Mouse (Mus musculus) c-Kit-positive CD71-positive TER-119-positive erythroid progenitor cells, embryonic 14.5 days (primary cell): ENCODE measurements around the gene Hoxb8.

Source experiments
- DNase-seq: peaks from one replicate; pipeline ENCODE4 v3.0.0-alpha.2; 2013; ENCODE audit warnings: low spot score

Hoxb8 gene

DNA sequence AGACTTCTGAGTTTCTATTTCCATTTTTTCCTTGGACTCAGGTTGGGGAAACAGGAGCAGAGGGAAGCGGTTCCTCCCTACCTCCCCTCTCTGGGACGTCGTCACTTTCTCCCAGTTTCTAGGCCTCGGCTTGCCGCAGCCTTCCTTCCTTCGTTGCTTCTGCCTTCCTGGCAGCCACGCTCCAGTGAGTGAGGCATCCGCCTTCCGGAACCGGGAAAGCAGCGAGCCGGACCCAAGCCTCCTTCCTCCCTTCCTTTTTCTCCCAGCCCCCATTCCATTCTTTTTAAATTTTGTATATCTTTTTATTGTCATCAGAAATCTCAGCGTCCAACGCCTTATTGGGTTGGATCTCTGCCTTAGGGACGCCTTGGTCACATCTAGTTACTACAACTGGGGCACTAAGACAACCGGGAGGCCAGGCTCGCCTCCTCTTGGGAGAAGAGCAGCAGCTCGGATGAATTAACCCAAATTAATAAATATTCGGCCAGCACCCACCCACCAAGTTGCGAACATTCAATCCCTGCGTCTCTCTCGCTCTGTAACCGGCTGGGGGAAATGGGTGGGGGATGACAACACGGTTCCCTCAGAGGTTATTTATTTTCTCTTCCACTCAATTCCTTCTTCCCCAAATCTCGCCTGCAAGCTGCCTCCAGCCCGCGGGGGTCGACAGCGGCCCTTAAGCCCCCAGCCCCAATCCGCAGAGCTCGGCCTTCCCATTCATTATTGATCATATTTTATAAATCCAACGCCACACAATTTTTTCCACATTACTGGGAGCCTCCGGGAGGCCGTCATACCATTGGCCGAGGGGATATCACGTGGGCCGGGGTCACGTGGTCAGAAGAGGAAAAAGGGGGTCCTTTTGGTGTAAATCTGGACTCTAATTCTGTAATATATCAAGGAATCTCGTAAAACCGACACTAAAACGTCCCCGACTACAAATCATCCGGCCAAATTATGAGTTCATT, 4.3 kb downstream of the Hoxb8 start, which contains the start of gene Hoxb7:
Gene Hoxb7, plus strand, starts transcription at position 853 of the 968 bp plus-strand sequence.
- DNase-seq, result no peak

- DNase-seq, result no peak
These were observed 5.2 kb downstream of the Hoxb8 start for GRCm38 (mm10) chr11:96286739-96287385.

DNA sequence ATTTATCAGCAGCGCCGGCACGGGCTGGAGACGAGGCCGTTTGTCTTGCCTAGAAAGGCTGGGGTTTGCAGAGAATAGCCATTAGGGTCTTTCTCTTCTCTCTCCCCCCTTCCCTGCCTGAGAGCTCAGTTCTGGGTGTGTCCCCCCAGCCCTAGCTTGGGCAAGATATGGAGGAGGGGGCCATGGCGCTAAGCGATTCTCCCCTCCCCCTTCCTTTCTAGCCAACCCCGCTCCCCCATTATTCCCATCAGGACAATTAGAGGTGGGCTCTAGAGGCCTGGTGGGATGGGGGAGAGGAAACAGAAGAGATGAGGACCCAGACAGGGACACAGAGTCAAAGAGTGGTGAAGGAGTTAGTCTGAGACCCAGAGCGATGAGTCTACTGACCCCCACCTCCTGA, 5.7 kb downstream of the Hoxb8 start:
- no peak for DNase-seq

- no peak for DNase-seq
These were observed 6.9 kb downstream of the Hoxb8 start for GRCm38 (mm10) chr11:96288455-96289221.

DNA sequence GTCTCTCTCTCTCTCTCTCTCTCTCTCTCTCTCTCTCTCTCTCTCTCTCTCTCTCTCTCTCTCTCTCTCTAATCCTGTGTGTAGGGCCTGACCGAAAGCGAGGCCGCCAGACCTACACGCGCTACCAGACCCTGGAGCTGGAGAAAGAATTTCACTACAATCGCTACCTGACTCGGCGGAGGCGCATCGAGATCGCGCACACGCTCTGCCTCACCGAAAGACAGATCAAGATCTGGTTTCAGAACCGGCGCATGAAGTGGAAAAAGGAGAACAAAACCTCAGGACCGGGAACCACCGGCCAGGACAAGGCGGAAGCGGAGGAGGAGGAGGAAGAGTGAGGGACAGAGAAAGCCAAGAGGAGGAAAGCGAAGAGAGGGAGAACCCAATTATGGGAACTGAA, 7.6 kb downstream of the Hoxb8 start:
- DNase-seq, result no peak

DNA sequence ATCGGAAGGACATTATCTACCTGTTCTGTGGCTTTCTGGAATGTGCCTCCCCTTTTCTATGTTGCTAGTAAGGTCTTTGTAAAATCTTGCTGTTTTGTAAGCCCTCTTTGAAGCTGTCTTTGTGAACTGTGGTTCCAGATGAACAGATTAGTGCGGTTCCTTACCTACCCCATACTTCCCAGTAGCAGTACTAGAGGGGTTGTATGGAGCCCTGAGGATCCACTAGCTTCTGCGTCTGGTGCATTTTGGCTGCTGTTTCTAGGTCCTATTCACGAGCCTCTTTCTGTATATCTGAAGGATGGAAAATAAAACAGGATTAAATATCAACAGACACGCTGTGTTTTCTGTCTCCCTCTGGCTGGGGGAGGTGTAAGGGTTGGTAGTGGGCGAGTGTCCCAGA, 8.1 kb downstream of the Hoxb8 start:
- no peak for DNase-seq

DNA sequence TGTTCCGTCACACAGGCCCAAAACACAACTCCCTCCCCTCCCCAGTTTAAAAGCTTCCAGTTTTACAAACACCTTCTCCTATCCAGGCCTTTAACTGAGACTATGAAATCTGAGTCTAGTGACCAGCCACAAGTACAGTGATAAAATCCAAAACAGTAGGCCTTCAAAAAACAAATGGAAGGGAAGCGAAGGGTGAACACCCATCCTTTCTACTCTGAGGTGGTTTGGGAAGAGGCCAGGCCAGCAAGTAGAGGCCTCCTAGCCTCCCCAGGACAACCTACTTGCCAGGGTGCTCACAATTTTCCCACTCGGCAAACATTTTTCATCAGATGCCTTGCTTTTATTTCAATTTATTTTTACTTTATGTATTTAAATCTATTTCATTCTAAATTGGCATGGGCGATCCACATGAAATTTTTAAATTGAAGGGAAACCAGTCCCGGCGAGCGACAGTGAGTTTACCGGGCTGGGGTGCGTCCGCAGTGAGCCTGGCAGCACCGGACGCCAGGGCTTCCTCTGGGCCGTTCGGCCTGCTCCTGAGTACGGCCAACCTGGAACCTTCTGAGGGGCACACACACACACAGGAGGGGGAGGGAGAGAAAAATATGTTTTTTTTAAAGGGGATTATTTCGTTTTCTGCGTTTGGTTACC, 9.1 kb downstream of the Hoxb8 start:
- DNase-seq, result no peak

DNA sequence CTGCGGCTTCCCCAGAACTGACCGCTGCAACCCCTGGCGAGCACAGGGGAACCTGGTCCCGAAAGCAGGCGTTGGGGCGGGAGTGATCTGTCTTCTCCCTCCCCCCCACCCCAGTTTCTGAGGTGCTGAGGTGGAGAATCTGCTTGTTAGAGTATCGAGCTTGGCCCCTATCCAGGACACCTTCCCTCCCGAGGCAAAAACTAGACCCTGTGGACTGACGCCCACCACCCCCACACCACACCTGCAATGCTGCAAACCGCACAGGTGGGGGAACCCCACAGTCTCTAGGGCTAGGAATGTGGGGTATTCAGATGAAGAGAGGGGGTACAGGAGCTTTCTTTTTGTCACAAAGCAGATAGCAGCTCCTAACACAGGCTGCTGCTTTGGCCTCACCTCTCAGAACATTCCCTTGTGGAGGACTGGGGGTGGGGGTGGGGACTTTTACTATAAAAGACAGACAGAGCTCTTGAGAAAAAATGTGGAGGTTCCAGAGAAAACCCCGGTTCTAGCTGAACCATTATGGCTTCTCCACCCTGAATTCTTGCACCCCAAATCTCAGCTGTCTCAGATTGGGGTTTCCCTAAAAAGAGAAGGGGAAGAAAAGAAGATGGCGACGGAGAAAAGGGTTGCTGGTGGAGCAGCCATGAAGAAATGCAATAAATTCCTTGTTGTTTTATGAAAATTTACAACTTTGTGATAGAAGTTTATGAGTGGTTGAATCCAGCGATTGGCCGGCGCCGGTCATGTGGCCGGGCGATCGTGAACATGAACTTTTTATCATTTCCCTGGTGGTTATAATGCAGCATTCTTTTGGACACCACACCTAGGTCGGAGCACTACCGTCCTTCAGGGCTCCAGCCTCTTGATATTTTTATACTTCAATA, 10.2 kb downstream of the Hoxb8 start, which contains the start of gene Hoxb6:
Gene Hoxb6, plus strand, starts transcription at position 796 of the 884 bp plus-strand sequence.
- no peak for DNase-seq

- no peak for DNase-seq
These were observed 11.0 kb downstream of the Hoxb8 start for GRCm38 (mm10) chr11:96292565-96293301.

- no peak for DNase-seq
These were observed 11.7 kb downstream of the Hoxb8 start for GRCm38 (mm10) chr11:96293302-96293921.

DNA sequence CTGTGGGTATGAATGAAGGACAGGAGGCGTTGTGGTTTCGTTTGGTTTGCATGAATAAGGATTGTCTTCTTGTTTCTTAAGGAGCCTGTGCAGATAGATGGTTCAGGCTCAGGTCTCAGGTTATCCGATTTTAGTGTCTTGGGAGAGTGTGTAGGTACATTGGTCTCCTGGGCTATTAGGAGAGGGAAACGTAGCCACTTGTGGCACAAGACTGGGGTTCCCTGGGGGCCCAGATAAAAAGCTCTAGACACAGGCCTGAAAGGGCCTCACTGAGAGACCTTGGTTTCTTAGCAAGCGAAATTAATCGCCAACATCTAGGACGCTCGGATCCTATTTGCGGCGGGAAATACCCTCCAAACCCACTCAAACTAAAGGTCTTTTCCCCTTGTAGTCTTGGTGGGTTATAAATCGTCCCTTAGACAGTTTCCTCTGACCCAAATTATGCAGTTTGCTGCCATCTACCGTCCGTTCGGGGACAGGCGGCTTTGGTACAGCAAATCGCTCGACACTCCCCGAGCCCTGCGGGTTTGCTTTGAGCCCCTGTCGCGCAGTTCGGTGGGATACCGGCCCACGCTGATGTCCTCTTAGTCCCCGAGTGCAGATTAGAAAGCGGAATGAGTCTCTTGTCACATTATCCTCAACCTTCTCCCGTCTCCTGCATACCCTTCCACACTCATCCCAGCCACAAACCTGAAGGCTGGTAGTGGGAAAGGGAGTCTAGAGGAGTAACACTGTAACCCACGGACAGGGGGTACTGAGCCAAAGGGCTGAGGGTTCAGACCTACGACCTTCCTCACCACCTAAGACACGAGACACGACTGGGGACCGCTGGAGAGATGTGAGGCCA, 12.8 kb downstream of the Hoxb8 start:
- DNase-seq, result peak; percentile 23

GRCm38 (mm10) chr11:96295092-96295835, 13.6 kb downstream of the Hoxb8 start:
- no peak for DNase-seq

- no peak for DNase-seq
These were observed 15.3 kb downstream of the Hoxb8 start for GRCm38 (mm10) chr11:96296997-96297396.

DNA sequence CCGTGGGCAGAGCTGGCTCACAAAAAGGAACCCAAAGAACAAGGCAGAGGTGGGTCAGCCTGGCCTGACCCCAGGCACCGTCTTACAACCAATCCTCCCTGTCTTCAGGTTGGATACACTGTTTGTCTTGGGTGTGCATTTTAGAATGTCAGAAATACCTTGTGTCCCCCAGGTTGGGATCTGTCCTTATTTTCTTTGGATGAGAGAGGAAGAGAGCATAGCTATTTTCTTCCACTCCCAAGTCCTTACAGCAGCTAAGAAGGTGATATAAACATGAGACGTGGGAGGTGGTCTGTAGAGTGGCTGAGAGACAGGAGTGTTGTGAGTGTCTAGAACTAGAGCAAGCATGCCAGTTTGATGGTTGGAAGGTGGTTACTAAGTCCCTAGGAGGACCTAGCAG, 15.7 kb downstream of the Hoxb8 start:
- no peak for DNase-seq

- no peak for DNase-seq
These were observed 16.4 kb downstream of the Hoxb8 start for GRCm38 (mm10) chr11:96297968-96298635.

GRCm38 (mm10) chr11:96298895-96299667, 17.4 kb downstream of the Hoxb8 start:
- no peak for DNase-seq

DNA sequence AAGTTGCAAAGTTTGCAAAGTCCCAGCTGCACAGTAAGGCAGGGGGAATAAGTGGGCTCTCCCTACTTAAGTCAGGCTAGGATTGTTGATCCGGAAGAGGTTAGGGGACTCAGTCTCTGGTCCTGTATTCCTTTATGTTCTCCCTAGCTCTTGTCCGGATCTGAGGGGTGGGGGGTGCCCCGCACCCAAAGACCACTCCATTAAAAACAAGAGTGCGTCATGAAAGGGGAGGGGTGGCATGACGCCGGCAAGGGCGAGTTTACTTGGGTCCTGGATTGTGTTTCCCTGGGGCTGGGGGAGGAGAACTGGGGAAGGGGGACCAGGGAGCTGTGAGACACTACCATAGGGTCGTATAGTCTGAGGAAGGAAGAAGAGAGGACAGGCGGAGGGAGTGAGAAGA, 18.1 kb downstream of the Hoxb8 start:
- no peak for DNase-seq
